Mouse (Mus musculus) CH12.LX (cell line): ENCODE results near the gene Supt3. TPM values are rescaled to one million over a fixed set of nuclear protein-coding genes. Genes with fewer than 3 reads are reported as not detected.

Experiments
- DNase-seq: peaks from one replicate; pipeline ENCODE4 v3.0.0-alpha.2; 2013; ENCODE audit errors: extremely low read depth
- H3K27ac ChIP-seq: 2 replicates; pipeline ENCODE4 v1.5.1; 2012; ENCODE audit warnings: low read depth, mild to moderate bottlenecking, control low read depth, moderate library complexity; ENCODE audit not compliant: insufficient read depth
- H3K27me3 ChIP-seq: replicated peaks from 2 replicates; pipeline ENCODE3; 2012; ENCODE audit warnings: inconsistent platforms
- H3K36me3 ChIP-seq, 2 experiments: replicated peaks in 1 of 2; 2 replicates each; pipeline versions ENCODE3 to v1.6.1; 2012; ENCODE audit warnings: inconsistent platforms in 1 of 2, low read length in 1 of 2, mild to moderate bottlenecking in 1 of 2, mixed read lengths in 1 of 2, moderate library complexity in 1 of 2; ENCODE audit not compliant: control insufficient read depth in 1 of 2, insufficient read depth in 1 of 2
- H3K4me1 ChIP-seq, 2 experiments: 2 replicates each; pipeline ENCODE4 v1.6.1; 2012; ENCODE audit warnings: inconsistent platforms in 1 of 2, moderate library complexity in 1 of 2; ENCODE audit not compliant: insufficient read depth in 2 of 2, control insufficient read depth in 1 of 2
- H3K4me2 ChIP-seq: 2 replicates; pipeline ENCODE4 v1.6.1; 2012; ENCODE audit warnings: low read depth, mild to moderate bottlenecking, control low read depth; ENCODE audit not compliant: poor library complexity, insufficient read depth, severe bottlenecking
- H3K4me3 ChIP-seq, 3 experiments: fragments of 150-350 bp in 1 of 3; sonication (generic) in 1 of 3; replicated peaks in 1 of 3; 2 replicates each; pipeline versions ENCODE3 to v1.5.1; 2011 to 2012; ENCODE audit warnings: low read depth in 2 of 3, low read length in 2 of 3, mild to moderate bottlenecking in 2 of 3, moderate library complexity in 2 of 3, control low read depth in 1 of 3, improper control_type of control experiment in 1 of 3, inconsistent platforms in 1 of 3, mixed read lengths in 1 of 3; ENCODE audit not compliant: poor library complexity in 1 of 3
- H3K79me2 ChIP-seq: replicated peaks from 2 replicates; pipeline ENCODE4 v1.6.1; 2012; ENCODE audit warnings: mild to moderate bottlenecking, moderate library complexity; ENCODE audit not compliant: control insufficient read depth, poor library complexity, insufficient read depth, severe bottlenecking; ENCODE audit errors: extremely low read depth
- H3K9ac ChIP-seq: 2 replicates; pipeline ENCODE4 v1.6.1; 2012; ENCODE audit warnings: low read depth, mild to moderate bottlenecking, control low read depth, moderate library complexity; ENCODE audit not compliant: insufficient read depth
- H3K9me3 ChIP-seq: replicated peaks from 2 replicates; pipeline ENCODE3; 2012; ENCODE audit warnings: low read length, inconsistent platforms, mixed read lengths
- BHLHE40 ChIP-seq: IDR thresholded peaks from 2 replicates; pipeline ENCODE4 v1.6.1; 2011; ENCODE audit warnings: mild to moderate bottlenecking, low read depth, low read length, improper control_type of control experiment
- CHD1 ChIP-seq: IDR thresholded peaks from 2 replicates; pipeline ENCODE4 v1.6.1; 2012; ENCODE audit warnings: low read depth, low read length, improper control_type of control experiment, inconsistent platforms
- CHD2 ChIP-seq: IDR thresholded peaks from 2 replicates; pipeline ENCODE4 v1.6.1; 2011; ENCODE audit warnings: low read length, improper control_type of control experiment
- E2F4 ChIP-seq: IDR thresholded peaks from 2 replicates; pipeline ENCODE4 v1.6.1; 2011; ENCODE audit warnings: low read depth, low read length, improper control_type of control experiment; ENCODE audit not compliant: insufficient replicate concordance
- ELF1 ChIP-seq: IDR thresholded peaks from 2 replicates; pipeline ENCODE4 v1.6.1; 2014; ENCODE audit warnings: low read depth, mild to moderate bottlenecking, inconsistent platforms, low read length, improper control_type of control experiment
- ETS1 ChIP-seq: conservative IDR thresholded peaks from 2 replicates; pipeline ENCODE4 v1.6.1; 2012; ENCODE audit warnings: low read depth, mild to moderate bottlenecking, inconsistent platforms, low read length, improper control_type of control experiment, moderate library complexity
- GABPA ChIP-seq: IDR thresholded peaks from 2 replicates; pipeline ENCODE4 v1.6.1; 2012; ENCODE audit warnings: low read depth, low read length, improper control_type of control experiment, inconsistent platforms; ENCODE audit not compliant: insufficient replicate concordance
- HCFC1 ChIP-seq: IDR thresholded peaks from 2 replicates; pipeline ENCODE4 v1.6.1; 2012; ENCODE audit warnings: low read depth, mild to moderate bottlenecking, inconsistent platforms, low read length, improper control_type of control experiment
- IRF4 ChIP-seq: IDR thresholded peaks from 2 replicates; pipeline ENCODE4 v1.6.1; 2014; ENCODE audit warnings: low read depth, mild to moderate bottlenecking, inconsistent platforms, low read length, improper control_type of control experiment
- JUND ChIP-seq: conservative IDR thresholded peaks from 2 replicates; pipeline ENCODE4 v1.6.1; 2011; ENCODE audit warnings: low read depth, low read length, improper control_type of control experiment
- MAFK ChIP-seq: IDR thresholded peaks from 2 replicates; pipeline ENCODE4 v1.6.1; 2011; ENCODE audit warnings: low read length, improper control_type of control experiment; ENCODE audit not compliant: insufficient replicate concordance
- MAX ChIP-seq: IDR thresholded peaks from 2 replicates; pipeline ENCODE4 v1.6.1; 2011; ENCODE audit warnings: low read length, improper control_type of control experiment
- MAZ ChIP-seq: IDR thresholded peaks from 2 replicates; pipeline ENCODE4 v1.6.1; 2012; ENCODE audit warnings: low read depth, mild to moderate bottlenecking, inconsistent platforms, low read length, improper control_type of control experiment, moderate library complexity
- MEF2A ChIP-seq: IDR thresholded peaks from 2 replicates; pipeline ENCODE4 v1.6.1; 2014; ENCODE audit warnings: low read depth, mild to moderate bottlenecking, inconsistent platforms, low read length, improper control_type of control experiment, borderline replicate concordance
- MXI1 ChIP-seq: IDR thresholded peaks from 2 replicates; pipeline ENCODE4 v1.6.1; 2011; ENCODE audit warnings: mild to moderate bottlenecking, low read depth, low read length, improper control_type of control experiment
- MYC ChIP-seq: IDR thresholded peaks from 2 replicates; pipeline ENCODE4 v1.6.1; 2011; ENCODE audit warnings: low read depth, mild to moderate bottlenecking, improper control_type of control experiment, low read length
- NRF1 ChIP-seq: IDR thresholded peaks from 2 replicates; pipeline ENCODE4 v1.6.1; 2014; ENCODE audit warnings: low read depth, mild to moderate bottlenecking, inconsistent platforms, low read length, improper control_type of control experiment, moderate library complexity
- RAD21 ChIP-seq: IDR thresholded peaks from 2 replicates; pipeline ENCODE4 v1.6.1; 2011; ENCODE audit warnings: low read depth, mild to moderate bottlenecking, low read length, improper control_type of control experiment, moderate library complexity
- RCOR1 ChIP-seq: conservative IDR thresholded peaks from 2 replicates; pipeline ENCODE4 v1.6.1; 2012; ENCODE audit warnings: low read depth, mild to moderate bottlenecking, inconsistent platforms, low read length, improper control_type of control experiment
- TBP ChIP-seq: conservative IDR thresholded peaks from 2 replicates; pipeline ENCODE4 v1.6.1; 2011; ENCODE audit warnings: low read depth, low read length, improper control_type of control experiment
- UBTF ChIP-seq: IDR thresholded peaks from 2 replicates; pipeline ENCODE4 v1.6.1; 2012; ENCODE audit warnings: low read depth, mild to moderate bottlenecking, inconsistent platforms, low read length, improper control_type of control experiment, moderate library complexity
- USF1 ChIP-seq: IDR thresholded peaks from 2 replicates; pipeline ENCODE4 v1.6.1; 2014; ENCODE audit warnings: low read depth, mild to moderate bottlenecking, inconsistent platforms, low read length, improper control_type of control experiment
- ZC3H11A ChIP-seq: IDR thresholded peaks from 2 replicates; pipeline ENCODE4 v1.6.1; 2012; ENCODE audit warnings: low read depth, mild to moderate bottlenecking, inconsistent platforms, low read length, improper control_type of control experiment
- ZKSCAN1 ChIP-seq: IDR thresholded peaks from 2 replicates; pipeline ENCODE4 v1.6.1; 2012; ENCODE audit warnings: low read depth, inconsistent platforms, low read length, improper control_type of control experiment, borderline replicate concordance
- dilution Hi-C: fragments of 300-500 bp; cut with MboI; formaldehyde crosslinking; loops from 2 replicates; pipeline ENCODE4 v1.14.3; 2020; ENCODE audit warnings: low sequenced_read_pairs; ENCODE audit not compliant: extremely low pct_unique_long_range_greater_than_20kb, extremely low pct_ligation_motif_present
- in situ Hi-C: fragments of 300-500 bp; cut with MboI; formaldehyde crosslinking; loops from 3 replicates; pipeline ENCODE4 v1.14.3; 2019; ENCODE audit warnings: low sequenced_read_pairs, low pct_ligation_motif_present, low pct_unique_long_range_greater_than_20kb, mixed read lengths
- polyA plus RNA-seq: library from polyadenylated mRNA; unstranded; fragments of >175 nt; gene quantifications from 2 replicates; pipeline ENCODE4 v1.2.1, GENCODE M21; 2012; ENCODE audit warnings: low read depth; ENCODE audit not compliant: insufficient read length
- total RNA-seq, 2 experiments: library from RNA; depleted of rRNA; stranded (reverse); fragments of 300-350 nt in 1 of 2; fragments of >200 nt in 1 of 2; gene quantifications; 2 replicates each; pipeline ENCODE4 v1.2.3; 2012 to 2014

The Supt3 gene
- total and polyA plus RNA-seq, 3 experiments, result 8.3 to 22.7 (median 13.1) TPM

DNA sequence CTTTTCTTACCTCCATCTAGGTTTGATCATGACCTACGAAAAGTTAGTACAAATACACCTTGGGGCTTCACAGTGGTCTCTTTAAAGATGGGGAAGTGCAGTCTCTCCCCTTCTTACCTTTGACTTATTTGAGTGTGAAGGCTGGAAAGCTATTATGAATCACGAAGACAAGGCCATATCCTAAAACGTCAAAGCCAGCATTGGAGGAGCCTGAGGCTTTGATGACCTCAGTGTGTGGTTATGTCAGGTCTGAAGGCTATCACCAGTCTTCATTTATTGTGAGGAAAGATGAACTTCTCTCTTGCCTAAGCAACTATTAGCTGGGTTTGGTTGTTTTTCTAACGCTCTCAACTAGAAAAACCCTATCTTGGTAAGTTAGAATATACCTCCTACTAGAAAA lies 239.8 kb downstream of the Supt3 start:
- in situ Hi-C loops, result no loop called here
- dilution Hi-C loops, result no loop called here

DNA sequence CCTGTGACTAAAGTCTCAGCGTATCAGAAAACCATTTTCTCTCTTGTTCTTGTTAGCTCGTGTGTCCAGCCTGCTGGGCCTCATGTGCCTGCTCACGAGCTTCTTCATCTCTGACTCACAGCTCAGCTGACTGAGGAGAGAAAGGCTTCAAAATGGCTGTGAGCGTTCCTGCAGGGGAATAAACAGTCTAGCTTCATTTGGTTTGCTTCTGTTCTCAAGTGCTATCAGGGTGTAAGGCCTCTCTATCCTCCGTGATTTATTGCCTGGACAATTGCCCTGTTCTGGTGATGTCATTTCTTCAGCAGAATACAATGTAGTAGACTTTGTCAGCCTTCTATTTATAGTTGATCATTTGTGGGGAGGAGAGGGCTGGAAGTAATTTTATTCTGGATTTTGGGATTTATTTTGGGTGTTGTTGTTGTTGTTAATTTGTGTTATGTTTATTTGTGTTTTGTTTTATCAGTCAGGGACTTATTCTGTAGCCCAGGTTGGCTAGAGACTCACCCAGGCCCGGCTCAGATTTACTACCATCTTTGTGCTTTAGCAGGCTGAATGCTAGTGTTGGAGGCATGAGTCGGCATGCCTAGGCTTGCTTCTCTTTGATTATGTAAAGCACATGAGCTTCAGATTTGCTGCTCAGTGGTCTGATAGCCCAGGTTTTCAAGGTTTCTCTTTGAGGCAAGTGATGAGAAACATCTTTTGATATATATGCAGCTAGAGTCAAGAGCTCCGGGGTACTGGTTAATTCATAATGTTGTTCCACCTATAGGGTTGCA lies 243.4 kb downstream of the Supt3 start:
- in situ Hi-C loops, result no loop called here

More for the DNA sequence above, 239.8 kb downstream of the Supt3 start:
- Histone ChIP-seq H3K27me3 (no peaks in the 10 kb centered on the region), H3K79me2 (no peaks in the 10 kb centered on the region), H3K27ac (no peak overlapping the region), H3K9ac (no peak overlapping the region), H3K4me3 (no peak overlapping the region), H3K9me3 (peaks cover 7% of the 10 kb centered on the region), H3K36me3 (peaks cover 0 to 10% of the 10 kb centered on the region in 2 experiments), H3K4me1 (no peaks in the 10 kb centered on the region), H3K4me2 (no peak overlapping the region)
- DNase-seq, result no peak
- TF ChIP-seq ETS1 (no peak), ELF1 (no peak), ZC3H11A (no peak), GABPA (no peak), ZKSCAN1 (no peak), CHD2 (no peak), USF1 (no peak), CHD1 (no peak), E2F4 (no peak), MAFK (no peak), MXI1 (no peak)

More for the DNA sequence above, 243.4 kb downstream of the Supt3 start:
- dilution Hi-C loops, result no loop called here
- no peak for TF ChIP-seq USF1
- TF ChIP-seq JUND, result no peak
- no peak for TF ChIP-seq IRF4
- no peak for TF ChIP-seq RCOR1
- no peak for TF ChIP-seq UBTF
- no peak for TF ChIP-seq MAZ
- TF ChIP-seq MYC, result no peak
- TF ChIP-seq GABPA, result no peak
- no peak for TF ChIP-seq MEF2A
- TF ChIP-seq NRF1, result no peak
- TF ChIP-seq BHLHE40, result no peak
- TF ChIP-seq RAD21, result no peak
- TF ChIP-seq TBP, result no peak
- TF ChIP-seq MAX, result no peak
- TF ChIP-seq HCFC1, result no peak
- Histone ChIP-seq H3K79me2 (no peaks in the 10 kb centered on the region), H3K27ac (no peak overlapping the region), H3K4me1 (no peaks in the 10 kb centered on the region), H3K9me3 (no peaks in the 10 kb centered on the region), H3K27me3 (no peaks in the 10 kb centered on the region), H3K36me3 (peaks cover 0 to 2% of the 10 kb centered on the region in 2 experiments), H3K9ac (no peak overlapping the region), H3K4me3 (no peak overlapping the region), H3K4me2 (no peak overlapping the region)
- DNase-seq, result no peak
